Mouse (Mus musculus): ENCODE measurements around the gene Fam178b. TPM values are rescaled to one million over a fixed set of nuclear protein-coding genes. Genes with fewer than 3 reads are reported as not detected.
"Not testable (repeated sequence)": the region's sequence is repeated elsewhere in the genome, so short reads cannot be mapped to it uniquely, and the experiment has no call there.

Gene Fam178b
- total RNA-seq, 2 experiments from 2014 or later = 0.40 TPM; not detected in 1

DNA sequence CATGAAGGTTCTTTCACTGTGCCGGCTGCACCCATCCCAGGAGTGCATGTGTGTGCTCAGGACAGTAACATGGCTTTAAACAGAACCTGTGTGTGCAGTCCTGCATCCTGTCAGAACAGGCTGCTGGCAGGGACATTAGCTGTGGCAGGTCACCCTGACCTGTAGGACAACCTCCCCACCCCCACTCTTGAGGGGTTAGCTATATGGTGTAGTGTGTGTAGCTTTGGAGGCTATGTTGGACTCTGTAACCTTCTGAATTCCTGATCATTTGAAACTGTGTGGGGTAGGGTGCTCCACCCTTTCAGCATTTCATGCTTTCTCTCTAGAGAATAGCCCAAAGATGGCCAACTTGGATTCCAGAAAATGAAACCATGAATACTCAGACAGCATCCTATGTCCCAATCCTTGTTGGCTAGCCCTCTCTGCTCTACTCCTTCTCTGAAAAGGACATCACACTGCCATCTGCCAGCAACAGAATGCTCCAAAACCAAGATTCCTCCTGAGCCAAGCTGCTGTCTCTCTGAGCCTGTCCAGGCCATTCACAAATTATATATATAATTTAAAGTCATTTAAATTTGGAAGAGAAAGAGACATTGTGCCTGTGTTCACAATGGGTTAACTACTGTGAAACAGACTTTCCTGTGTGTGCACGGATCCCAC, 47.0 kb downstream of the Fam178b start:
- H3K27ac ChIP-seq = no peak overlapping the region
- DNase-seq (ENCODE audit: extremely low spot score in 1 of 2, low spot score in 2 of 2) = no peak
- H3K4me3 ChIP-seq = no peak overlapping the region

DNA sequence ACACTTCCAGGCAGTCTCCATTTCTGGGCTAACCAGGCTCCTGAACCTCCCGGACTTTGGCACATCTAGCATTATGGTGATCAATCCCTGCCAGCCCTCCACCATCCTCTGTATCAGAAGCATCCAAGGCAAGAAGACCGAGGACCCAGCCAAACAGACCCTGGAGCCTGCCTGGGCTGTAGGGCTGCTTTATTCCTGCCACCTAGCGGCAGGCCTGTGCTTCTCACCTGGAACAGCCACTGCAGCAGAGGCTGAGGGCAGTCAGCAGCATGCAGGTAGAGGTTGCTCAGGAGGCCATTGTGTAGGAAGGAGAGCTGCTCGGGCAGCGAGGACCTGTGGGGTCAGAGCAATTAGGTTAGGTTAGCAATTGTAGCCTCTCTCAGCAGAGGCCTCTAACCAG, 48.0 kb downstream of the Fam178b start:
- peak overlapping the region; percentile 53 for H3K27ac ChIP-seq
- peak; percentile 65 to 66 for DNase-seq (ENCODE audit: extremely low spot score in 1 of 2, low spot score in 2 of 2)
- intact Hi-C loops (cut with DNase I) = loop anchor here (1.0 kb wide), 1 partner anchor 88 kb away; the partner anchor contains the start of gene Ankrd39

More for the DNA sequence above, 47.0 kb downstream of the Fam178b start:
- intact Hi-C loops (cut with DNase I) = loop anchor here (1.0 kb wide), 1 partner anchor 89 kb away; the partner anchor contains the start of gene Ankrd39
- no peak for TF ChIP-seq CTCF (IDR thresholded peaks at IDR 0.05)

DNA sequence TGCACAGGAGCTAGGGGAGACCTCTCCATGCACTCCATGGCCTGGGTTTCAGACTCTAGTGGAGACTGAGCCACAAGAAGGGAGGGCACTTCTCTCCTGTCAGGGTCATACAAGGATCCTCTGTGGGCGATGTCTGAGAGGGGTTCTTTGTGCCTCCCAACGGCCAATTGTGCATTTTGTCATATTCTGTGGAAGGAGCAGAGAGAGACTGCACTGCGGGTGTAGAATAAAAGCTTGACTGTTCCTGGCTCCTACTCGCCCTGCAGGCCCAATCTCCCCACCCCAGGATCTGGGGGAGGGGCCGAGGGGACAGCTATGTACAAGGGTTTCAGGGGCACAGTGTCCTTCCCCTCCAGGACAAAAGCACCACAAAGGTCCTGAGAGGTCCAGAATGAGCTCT, 49.1 kb downstream of the Fam178b start:
- H3K4me3 ChIP-seq = no peak overlapping the region
- no peak for DNase-seq (ENCODE audit: extremely low spot score in 1 of 2, low spot score in 2 of 2)
- no peak for TF ChIP-seq CTCF (IDR thresholded peaks at IDR 0.05)
- intact Hi-C loops (cut with DNase I) = no loop called here
- H3K27ac ChIP-seq = peak overlapping the region; percentile 53; the same call in 1 of the 2 replicates

More for the DNA sequence above, 48.0 kb downstream of the Fam178b start:
- TF ChIP-seq CTCF (IDR thresholded peaks at IDR 0.05) = peak; percentile 91
- H3K4me3 ChIP-seq = no peak overlapping the region

DNA sequence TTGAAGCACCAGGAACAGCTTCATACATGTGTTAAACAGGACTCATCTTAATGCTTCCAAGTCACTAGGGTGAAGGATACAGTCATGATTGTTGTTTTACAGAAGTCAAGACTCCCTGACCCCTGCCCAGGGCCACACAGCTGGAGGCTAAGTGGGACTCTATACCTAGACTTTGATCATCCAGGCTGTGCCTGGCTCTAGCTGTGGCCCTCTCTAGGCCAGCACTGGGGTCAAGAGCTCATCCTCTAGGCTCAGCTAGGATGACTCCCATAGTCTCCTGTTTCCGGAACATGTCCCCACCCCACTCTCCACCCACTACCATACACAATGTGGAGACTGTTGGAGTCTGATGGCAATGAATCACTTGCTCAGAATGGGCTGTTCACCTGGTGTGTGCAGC, 50.1 kb downstream of the Fam178b start:
- TF ChIP-seq CTCF (IDR thresholded peaks at IDR 0.05) = no peak
- Histone ChIP-seq H3K27ac (no peak overlapping the region), H3K4me3 (no peak overlapping the region)
- intact Hi-C loops (cut with DNase I) = no loop called here
- DNase-seq (ENCODE audit: extremely low spot score in 1 of 2, low spot score in 2 of 2) = no peak

DNA sequence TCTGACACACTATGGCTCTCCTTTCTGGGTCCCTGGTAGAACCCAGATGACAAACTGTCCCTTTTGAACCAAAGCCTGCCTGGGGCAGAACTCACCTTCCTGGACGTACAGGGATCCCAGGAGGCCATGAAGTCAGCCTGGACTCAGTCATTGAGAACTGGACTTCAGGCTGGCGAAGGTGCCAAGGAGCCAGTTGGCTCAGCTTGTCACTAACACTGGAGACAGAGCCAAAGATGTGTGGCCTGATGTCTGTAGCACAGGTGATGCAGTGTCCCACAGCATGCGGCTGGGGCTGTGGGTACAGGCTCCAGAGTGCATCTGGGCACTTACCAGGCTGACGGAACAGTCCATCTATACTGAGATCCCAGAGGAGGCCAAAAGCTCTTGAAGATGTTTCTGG, 50.9 kb downstream of the Fam178b start:
- H3K4me3 ChIP-seq = no peak overlapping the region
- no peak overlapping the region for H3K27ac ChIP-seq
- TF ChIP-seq CTCF (IDR thresholded peaks at IDR 0.05) = no peak
- DNase-seq (ENCODE audit: extremely low spot score in 1 of 2, low spot score in 2 of 2) = no peak
- intact Hi-C loops (cut with DNase I) = no loop called here

DNA sequence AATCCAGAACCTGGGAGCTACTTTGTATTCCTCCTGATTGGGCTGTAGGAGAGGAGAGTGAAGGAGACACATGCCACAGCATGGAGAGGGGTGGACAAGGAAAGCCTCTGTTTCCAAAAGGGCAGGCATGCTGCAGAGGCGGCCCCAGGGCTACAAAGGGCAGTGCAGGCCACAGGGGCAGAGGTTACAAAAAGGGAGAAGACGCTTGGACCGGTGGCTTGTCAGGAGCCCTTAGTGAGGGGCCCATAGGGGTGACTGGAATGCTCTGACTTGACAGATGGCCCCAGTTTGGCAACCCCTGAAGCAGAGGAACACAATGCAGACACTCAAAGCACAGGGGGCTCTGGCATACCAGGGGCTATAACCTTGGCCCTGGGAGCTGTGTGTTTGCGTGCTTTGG, 51.6 kb downstream of the Fam178b start:
- Histone ChIP-seq H3K4me3 (no peak overlapping the region), H3K27ac (no peak overlapping the region)
- intact Hi-C loops (cut with DNase I) = no loop called here
- no peak for TF ChIP-seq CTCF (IDR thresholded peaks at IDR 0.05)
- no peak for DNase-seq (ENCODE audit: extremely low spot score in 1 of 2, low spot score in 2 of 2)

DNA sequence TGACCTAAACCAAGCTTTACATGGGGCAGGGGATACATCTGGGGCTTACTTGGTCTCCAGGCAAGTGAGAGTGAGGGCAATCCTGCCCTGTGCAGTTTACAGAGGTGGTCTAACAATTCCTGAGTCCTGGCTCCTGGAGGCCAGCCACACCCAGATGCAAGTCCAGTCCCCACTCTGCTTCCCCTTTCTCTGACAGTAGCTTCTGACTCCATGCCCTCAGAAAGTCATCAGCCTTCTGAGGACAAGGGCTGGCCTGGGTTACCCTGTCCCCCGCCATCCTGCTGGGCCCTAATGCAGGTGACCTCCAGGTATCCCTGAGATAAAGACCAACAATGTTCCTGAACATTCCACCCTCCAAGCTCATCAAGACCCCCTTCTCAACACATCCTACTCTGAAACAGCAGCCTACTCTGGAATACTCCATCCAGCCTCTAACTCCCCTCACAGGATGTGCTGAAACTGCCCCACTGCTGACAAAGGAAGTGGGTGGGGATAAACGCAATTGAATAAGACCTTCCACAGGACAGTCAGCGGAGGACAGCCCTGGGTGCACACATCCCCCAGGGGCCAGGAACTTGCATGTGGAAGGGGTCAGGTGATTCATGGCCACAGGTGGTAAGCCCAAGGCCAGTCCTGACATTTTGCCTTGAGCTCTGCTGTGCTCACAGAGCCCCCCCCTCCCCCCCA, 52.8 kb downstream of the Fam178b start:
- H3K27ac ChIP-seq = no peak overlapping the region
- TF ChIP-seq CTCF (IDR thresholded peaks at IDR 0.05) = no peak
- no peak overlapping the region for H3K4me3 ChIP-seq
- intact Hi-C loops (cut with DNase I) = no loop called here
- DNase-seq (ENCODE audit: extremely low spot score in 1 of 2, low spot score in 2 of 2) = no peak

DNA sequence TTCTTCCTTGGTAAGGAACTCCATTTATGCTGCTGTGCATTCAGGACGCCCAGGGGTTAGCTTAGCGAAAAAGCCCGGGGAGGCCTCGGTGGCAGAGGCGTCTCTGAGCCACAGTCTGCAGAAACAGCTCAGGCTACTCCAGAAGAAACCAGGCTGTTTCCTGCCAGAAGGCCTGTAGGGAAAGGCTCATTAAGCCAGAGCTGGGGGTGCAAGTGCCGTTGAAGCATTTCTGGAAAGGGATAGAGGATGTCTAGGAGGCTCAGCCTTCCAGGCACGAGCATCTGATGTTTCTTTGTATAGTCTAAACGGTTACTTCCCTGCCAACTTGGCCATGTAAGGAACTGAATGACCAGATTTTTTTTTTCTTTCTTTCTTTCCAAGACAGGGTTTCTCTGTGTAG, 54.4 kb downstream of the Fam178b start:
- intact Hi-C loops (cut with DNase I) = no loop called here
- no peak for DNase-seq (ENCODE audit: extremely low spot score in 1 of 2, low spot score in 2 of 2)
- no peak for TF ChIP-seq CTCF (IDR thresholded peaks at IDR 0.05)
- Histone ChIP-seq H3K4me3 (no peak overlapping the region), H3K27ac (no peak overlapping the region)

DNA sequence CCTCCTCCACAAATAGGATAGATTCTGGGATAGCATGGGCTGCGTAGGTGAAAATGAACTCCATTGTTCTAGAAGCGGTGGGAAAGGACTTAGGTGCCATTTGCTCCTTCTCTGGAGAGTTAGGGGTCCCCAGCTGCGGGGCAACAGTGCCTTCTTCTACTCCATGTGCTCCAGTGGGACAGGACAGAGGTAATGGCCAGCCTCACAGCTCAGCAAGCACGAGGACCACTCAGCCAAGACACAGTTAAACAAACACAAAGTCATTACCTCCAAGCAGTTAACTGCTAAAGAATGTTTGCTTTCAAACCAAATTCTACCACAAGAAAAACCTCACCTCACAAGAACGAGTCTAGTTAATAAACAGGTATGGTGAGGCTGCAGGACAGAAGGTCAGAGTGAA, 57.5 kb downstream of the Fam178b start:
- no peak overlapping the region for H3K4me3 ChIP-seq
- TF ChIP-seq CTCF (IDR thresholded peaks at IDR 0.05) = no peak
- H3K27ac ChIP-seq = no peak overlapping the region
- intact Hi-C loops (cut with DNase I) = no loop called here
- no peak for DNase-seq (ENCODE audit: extremely low spot score in 1 of 2, low spot score in 2 of 2)

DNA sequence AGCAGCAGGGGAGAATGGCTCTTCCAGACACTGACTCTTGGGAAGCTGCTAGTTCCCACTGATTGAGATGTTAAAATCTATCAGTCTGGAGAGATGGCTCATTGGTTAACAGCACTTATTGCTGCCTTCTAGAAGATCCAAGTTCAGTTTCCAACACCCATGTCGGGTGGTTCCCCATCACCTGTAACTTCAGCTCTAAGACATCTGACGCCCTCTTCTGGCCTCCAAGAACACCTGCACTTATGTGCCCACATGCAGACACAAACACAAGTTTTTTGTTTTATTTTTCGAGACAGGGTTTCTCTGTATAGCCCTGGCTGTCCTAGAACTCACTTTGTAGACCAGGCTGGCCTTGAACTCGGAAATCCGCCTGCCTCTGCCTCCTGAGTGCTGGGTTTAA, 67.0 kb downstream of the Fam178b start:
- intact Hi-C loops (cut with DNase I); H3K27ac ChIP-seq; H3K4me3 ChIP-seq; DNase-seq (ENCODE audit: extremely low spot score in 1 of 2, low spot score in 2 of 2): not testable (repeated sequence)
- TF ChIP-seq CTCF (IDR thresholded peaks at IDR 0.05) = peak; percentile 13

DNA sequence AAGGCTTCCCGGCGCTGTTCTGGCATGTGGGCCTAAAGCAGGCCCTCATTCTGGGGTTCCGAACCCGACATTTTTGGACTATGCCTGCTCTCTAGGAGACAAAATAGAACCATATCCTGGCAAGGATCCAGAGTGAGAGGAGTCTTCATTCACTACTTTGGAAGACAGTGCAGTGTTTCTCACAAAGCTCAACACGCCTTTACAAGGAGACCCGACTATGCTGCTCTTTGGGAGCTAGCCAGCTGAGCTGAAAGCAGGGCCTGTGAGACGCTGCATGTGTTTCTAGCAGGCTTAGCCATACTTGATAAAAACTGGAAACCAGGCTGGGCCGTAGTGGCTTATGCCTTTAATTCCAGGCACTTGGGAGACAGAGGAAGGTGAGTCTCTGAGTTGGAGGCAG, 67.8 kb downstream of the Fam178b start:
- no peak for DNase-seq (ENCODE audit: extremely low spot score in 1 of 2, low spot score in 2 of 2)
- intact Hi-C loops (cut with DNase I) = no loop called here
- Histone ChIP-seq H3K27ac (no peak overlapping the region), H3K4me3 (no peak overlapping the region)
- no peak for TF ChIP-seq CTCF (IDR thresholded peaks at IDR 0.05)

DNA sequence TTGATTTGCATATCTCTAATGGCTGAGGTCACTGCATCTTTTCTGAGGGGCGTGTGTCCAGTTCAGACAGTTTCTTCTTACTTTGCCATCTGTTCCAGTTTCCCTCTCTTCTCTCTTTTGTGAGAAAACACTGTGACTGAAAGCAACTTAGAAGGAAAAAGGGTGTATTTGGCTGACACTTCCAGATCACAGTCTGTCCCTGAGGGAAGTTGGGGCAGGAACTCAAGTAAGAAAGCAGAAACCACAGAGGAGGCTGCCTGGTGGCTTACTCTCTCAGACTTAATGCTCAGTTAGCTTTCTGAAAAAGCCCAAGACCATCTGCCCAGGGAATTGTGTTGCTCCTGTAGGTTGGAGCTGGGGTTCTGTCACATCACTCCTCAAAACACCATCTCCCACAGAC, 68.4 kb downstream of the Fam178b start:
- DNase-seq (ENCODE audit: extremely low spot score in 1 of 2, low spot score in 2 of 2) = no peak
- intact Hi-C loops (cut with DNase I) = no loop called here
- Histone ChIP-seq H3K4me3 (no peak overlapping the region), H3K27ac (no peak overlapping the region)
- no peak for TF ChIP-seq CTCF (IDR thresholded peaks at IDR 0.05)

Measured in left cerebral cortex, adult 2 months (tissue).